Mouse (Mus musculus): ENCODE measurements around the gene Gm36176.
A peak's percentile ranks its signal among the peaks of the same experiment; 100 is the strongest.
"Not testable (repeated sequence)": the region's sequence is repeated elsewhere in the genome, so short reads cannot be mapped to it uniquely, and the experiment has no call there.

The Gm36176 gene

DNA sequence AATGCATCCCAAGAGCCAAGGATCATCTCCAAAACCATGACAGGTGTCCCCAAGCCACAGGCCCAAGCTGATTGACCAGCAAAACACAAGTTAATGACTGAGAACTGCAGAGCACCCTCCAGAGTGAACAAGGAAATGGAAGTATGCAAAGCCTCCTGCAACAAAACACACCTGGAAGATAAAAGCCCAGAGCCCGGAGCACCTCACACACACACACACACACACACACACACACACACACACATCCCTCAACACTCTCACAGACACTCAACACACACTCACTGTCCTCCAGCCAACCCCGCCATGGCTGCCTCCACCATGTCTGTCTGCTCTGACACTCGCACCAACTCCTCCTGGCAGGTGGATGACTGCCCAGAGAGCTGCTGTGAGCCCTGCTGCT is at the start of gene Gm36176:
Gene Gm36176, plus strand, starts transcription at position 301 of the 400 bp plus-strand sequence.
- DNase-seq (ENCODE audit: low read depth, low spot score) = no peak

GRCm38 (mm10) chr10:77797677-77798076 is 48.9 kb upstream of the Gm36176 start:
- DNase-seq (ENCODE audit: low read depth, low spot score) = no peak

DNA sequence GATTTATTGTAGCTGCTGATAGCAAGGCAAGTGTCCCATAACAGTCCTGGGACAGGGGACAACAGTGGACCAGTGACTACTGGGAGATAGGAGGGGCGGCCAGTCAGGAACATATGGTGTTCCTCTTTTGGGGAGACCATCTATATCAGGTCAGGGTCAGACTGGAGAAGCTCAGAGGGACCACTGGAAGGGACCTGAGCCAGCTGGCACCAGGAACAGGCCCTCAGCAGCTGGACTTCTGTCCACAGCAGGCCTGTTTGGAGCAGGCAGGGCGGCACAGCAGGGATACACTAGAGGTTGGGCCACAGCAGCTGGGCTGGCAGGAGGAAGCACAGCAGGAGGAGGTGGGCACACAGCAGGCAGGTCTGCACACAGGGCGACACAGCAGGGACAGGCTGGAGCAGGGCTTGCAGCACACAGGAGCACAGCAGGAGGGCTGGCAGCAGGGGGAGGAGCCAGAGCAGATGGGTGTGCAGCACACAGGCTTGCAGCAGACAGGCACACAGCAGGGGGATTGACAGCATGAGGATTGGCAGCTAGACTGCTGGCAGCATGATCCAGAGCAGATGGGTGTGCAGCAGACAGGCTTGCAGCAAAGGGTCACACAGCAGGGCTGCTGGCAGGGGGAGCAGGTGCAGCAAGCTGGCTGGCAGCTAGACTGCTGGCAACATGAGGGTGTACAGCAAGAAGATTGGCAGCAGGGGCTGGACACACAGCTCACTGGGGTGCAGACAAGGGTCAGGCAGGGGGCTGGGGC is 48.3 kb upstream of the Gm36176 start:
- DNase-seq (ENCODE audit: low read depth, low spot score) = not testable (repeated sequence)

DNA sequence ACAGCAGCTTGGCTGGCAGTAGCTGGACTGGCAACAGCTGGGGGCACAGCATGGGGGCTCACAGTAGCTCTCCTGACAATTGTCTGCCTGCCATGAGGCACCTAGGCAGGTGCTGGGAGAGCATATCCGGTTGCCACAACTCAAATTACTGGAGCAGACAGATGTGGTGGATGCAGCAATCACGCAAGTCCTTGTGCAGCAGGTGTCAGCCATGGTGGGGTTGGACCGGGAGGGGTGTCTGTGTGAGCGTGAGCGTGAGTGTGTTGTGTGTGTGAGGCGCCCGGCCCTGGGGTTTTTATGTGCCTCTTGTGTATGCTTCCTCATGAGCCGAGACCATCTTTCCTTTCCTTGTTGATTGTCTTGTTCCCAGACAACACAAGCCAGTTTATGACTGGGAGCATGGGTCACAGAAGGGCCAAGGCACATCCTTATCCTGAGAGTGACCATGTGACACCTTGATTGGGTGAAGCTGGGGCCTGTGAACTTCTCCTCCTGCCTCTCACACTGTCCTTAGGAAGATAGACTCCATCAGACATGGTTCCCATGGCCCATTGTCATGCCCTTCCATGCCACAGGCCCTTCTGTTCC is 47.6 kb upstream of the Gm36176 start, which contains the start of gene Gm19668:
Gene Gm19668, minus strand, starts transcription at position 213 of the 588 bp plus-strand sequence.
- no peak for DNase-seq (ENCODE audit: low read depth, low spot score)

DNA sequence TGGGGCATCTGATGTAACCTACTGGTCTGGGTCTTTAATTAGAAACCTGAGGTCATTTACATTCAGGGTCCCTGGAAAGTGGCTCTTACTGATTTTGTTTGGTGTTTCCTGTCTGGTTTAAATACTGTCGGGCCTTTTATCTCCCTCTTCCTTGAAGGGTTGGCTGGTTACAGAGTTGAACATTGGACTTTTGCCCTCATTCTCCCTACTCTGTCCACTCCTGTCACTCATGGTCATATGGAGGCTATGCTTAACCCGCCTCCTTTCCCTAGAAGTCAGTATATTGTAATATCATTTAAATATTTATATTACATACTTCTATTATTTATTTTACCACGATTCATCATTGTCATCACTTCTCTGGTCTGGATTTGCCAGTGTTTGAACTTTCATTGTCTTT is 42.5 kb upstream of the Gm36176 start:
- no peak for DNase-seq (ENCODE audit: low read depth, low spot score)

- no peak for DNase-seq (ENCODE audit: low read depth, low spot score)
These were observed 34.9 kb upstream of the Gm36176 start, which contains the start of gene Gm9507 for GRCm38 (mm10) chr10:77811743-77812142. Gm9507 (minus strand) TSS chr10:77811843.

DNA sequence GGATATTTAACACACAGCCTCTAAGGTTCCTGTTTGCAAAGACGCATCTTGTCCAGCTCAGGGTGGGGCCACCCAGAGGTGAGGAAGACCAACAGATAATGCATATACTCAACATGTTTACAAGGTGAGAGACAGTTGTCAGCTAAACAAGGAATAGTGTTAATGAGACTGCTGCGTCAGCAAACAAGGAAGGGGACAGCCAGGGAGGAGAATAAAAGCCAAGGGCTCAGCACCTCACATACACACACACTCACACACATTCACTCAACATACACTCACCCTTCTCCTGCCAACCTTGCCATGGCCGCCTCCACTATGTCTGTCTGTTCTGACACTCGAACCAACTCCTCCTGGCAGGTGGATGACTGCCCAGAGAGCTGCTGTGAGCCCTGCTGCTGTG is 32.2 kb upstream of the Gm36176 start, which contains the start of gene Gm2696:
Gene Gm2696, plus strand, starts transcription at position 301 of the 400 bp plus-strand sequence.
- DNase-seq (ENCODE audit: low read depth, low spot score) = no peak

DNA sequence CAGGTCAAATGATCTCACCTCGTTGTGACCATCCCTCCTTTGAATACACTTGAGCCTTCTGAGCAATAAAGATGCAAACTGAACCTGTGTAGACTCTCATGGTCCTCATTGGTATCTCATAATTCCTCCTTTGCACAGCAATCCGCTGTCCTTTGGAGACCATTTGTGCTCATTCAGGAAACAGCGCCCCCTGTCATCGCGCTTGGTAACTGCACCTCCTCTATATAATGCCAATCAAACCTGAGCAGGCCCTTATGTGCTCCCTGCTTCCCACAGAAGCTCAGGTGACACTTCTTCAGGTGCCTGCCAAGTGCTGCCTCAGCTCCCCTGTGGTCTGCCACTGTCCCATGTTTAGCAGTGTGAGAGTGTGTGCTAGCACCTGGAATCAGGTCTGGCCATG is 31.1 kb upstream of the Gm36176 start:
- DNase-seq (ENCODE audit: low read depth, low spot score) = peak; percentile 28

DNA sequence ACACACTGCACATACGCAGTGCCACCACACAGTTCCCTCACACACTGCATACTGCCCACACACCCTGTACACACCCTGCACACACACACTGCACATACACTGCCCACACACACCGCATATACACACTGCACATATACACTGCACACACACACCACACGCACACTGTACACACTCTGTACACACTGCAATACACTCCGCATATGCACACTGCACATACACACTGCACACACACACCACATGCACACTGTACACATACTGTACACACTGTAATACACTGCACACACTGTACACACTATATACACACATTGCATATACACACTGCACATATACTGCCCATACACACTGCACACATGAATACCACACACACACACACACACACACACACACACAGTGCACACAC is 28.1 kb upstream of the Gm36176 start:
- no peak for DNase-seq (ENCODE audit: low read depth, low spot score)

GRCm38 (mm10) chr10:77819203-77819602 is 27.4 kb upstream of the Gm36176 start:
- DNase-seq (ENCODE audit: low read depth, low spot score) = no peak

- DNase-seq (ENCODE audit: low read depth, low spot score) = no peak
These were observed 19.7 kb upstream of the Gm36176 start, which contains the start of gene Krtap10-4 for GRCm38 (mm10) chr10:77826951-77827350. Krtap10-4 (minus strand) TSS chr10:77827095.

DNA sequence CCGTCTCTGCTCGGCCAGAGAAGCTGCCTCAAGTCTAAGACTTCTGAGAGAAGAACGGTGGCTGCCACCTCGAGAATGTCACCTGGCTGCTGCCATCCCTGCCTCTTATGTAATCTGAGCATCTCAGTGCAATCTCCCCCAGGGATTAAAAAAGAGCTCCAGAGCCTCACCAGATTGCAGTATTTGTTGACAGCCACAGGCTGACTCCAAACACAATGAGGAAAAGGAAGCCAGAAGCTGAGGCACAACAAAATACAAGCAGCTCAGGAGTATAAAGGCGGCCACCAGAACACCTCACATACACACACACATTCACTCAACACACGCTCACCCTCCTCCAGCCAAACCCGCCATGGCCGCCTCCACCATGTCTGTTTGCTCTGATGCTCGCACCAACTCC is 11.0 kb upstream of the Gm36176 start, which contains the start of gene Krtap10-10:
Gene Krtap10-10, plus strand, starts transcription at position 301 of the 400 bp plus-strand sequence.
- no peak for DNase-seq (ENCODE audit: low read depth, low spot score)

GRCm38 (mm10) chr10:77839006-77839405 is 7.6 kb upstream of the Gm36176 start:
- no peak for DNase-seq (ENCODE audit: low read depth, low spot score)

GRCm38 (mm10) chr10:77846961-77847360 is 358 bp downstream of the Gm36176 start:
- no peak for DNase-seq (ENCODE audit: low read depth, low spot score)

DNA sequence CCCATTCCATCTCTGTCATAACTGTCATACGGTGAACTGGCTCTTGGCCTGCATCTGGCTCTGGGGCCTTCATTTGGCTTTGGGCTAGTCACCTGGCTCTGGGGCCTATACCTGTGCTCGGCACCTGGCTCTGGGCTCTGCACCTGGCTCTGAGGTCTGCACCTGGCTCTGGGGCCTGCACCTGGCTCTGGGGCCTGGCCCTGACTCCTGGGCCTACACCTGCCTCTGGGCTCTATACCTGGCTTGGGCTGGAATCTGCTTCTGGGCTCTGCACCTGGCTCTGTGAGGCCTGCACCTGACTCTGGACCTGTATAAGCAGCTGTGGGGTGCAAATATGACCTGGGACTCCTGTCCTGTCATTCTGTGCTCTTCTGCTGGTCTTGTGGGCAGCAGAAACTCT is 935 bp downstream of the Gm36176 start:
- no peak for DNase-seq (ENCODE audit: low read depth, low spot score)

GRCm38 (mm10) chr10:77852559-77852958 is 6.0 kb downstream of the Gm36176 start, which contains the start of gene Gm10318:
Gm10318 (plus strand) TSS chr10:77852859.
- DNase-seq (ENCODE audit: low read depth, low spot score) = no peak

- DNase-seq (ENCODE audit: low read depth, low spot score) = no peak
These were observed 15.1 kb downstream of the Gm36176 start, which contains the start of gene Gm3285 for GRCm38 (mm10) chr10:77861675-77862074. Gm3285 (plus strand) TSS chr10:77861975.

GRCm38 (mm10) chr10:77864067-77864761 is 17.6 kb downstream of the Gm36176 start:
- peak; percentile 55 for DNase-seq (ENCODE audit: low read depth, low spot score)

- no peak for DNase-seq (ENCODE audit: low read depth, low spot score)
These were observed 18.1 kb downstream of the Gm36176 start for GRCm38 (mm10) chr10:77864762-77865143.

- DNase-seq (ENCODE audit: low read depth, low spot score) = no peak
These were observed 20.9 kb downstream of the Gm36176 start for GRCm38 (mm10) chr10:77867546-77867945.

- DNase-seq (ENCODE audit: low read depth, low spot score) = no peak
These were observed 23.0 kb downstream of the Gm36176 start for GRCm38 (mm10) chr10:77869651-77870050.

DNA sequence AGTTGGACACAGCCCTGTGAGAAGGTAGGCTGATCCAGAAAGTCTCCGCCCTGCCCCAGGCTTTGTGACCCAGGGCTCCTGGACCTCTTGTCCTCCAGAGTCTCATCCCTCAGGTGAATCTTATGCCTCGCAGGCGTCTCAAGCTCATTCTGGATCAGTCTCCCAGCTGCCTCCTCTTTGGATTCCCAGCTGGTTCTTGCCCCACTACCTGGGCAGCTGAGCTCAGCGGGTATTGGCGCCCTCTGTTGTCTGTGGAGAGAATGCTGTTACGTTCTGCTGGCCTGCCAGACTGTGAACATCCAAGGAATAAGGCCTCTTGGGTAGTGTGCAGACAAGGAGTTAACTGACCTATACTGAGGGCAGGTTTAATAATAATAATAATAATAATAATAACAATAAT is 32.4 kb downstream of the Gm36176 start:
- DNase-seq (ENCODE audit: low read depth, low spot score) = peak; percentile 27

Data from ES-CJ7 (cell line).